Mouse (Mus musculus): ENCODE measurements around the gene Mrps11. TPM values are rescaled to one million over a fixed set of nuclear protein-coding genes. Genes with fewer than 3 reads are reported as not detected.

Mrps11 gene
- polyA plus RNA-seq, 1 experiment: 32.2 TPM

- Histone ChIP-seq H3K4me3 (ENCODE audit: insufficient read depth, low read length) (no peak overlapping the region), H3K27ac (ENCODE audit: insufficient read depth, low read length) (no peak overlapping the region), H3K4me1 (ENCODE audit: control insufficient read depth, insufficient read depth, low read length) (no peaks in the 10 kb centered on the region)
- TF ChIP-seq POLR2A (IDR thresholded peaks at IDR 0.05; ENCODE audit: low read depth, low read length) (no peak), CTCF (IDR thresholded peaks at IDR 0.05; ENCODE audit: borderline replicate concordance, insufficient read depth, low read length) (peak; percentile 58; the same call in 1 of the 2 replicates)
Observed at GRCm38 (mm10) chr7:78791359-78792222, 8.7 kb downstream of the Mrps11 start.

GRCm38 (mm10) chr7:78793895-78794570, 11.1 kb downstream of the Mrps11 start:
- H3K27ac ChIP-seq (ENCODE audit: insufficient read depth, low read length): no peak overlapping the region
- no peak for TF ChIP-seq POLR2A (IDR thresholded peaks at IDR 0.05; ENCODE audit: low read depth, low read length)
- no peak for TF ChIP-seq CTCF (IDR thresholded peaks at IDR 0.05; ENCODE audit: borderline replicate concordance, insufficient read depth, low read length)
- H3K4me3 ChIP-seq (ENCODE audit: insufficient read depth, low read length): no peak overlapping the region
- no peaks in the 10 kb centered on the region for H3K4me1 ChIP-seq (ENCODE audit: control insufficient read depth, insufficient read depth, low read length)

- Histone ChIP-seq H3K27ac (ENCODE audit: insufficient read depth, low read length) (no peak overlapping the region), H3K4me3 (ENCODE audit: insufficient read depth, low read length) (no peak overlapping the region), H3K4me1 (ENCODE audit: control insufficient read depth, insufficient read depth, low read length) (no peaks in the 10 kb centered on the region)
- TF ChIP-seq CTCF (IDR thresholded peaks at IDR 0.05; ENCODE audit: borderline replicate concordance, insufficient read depth, low read length) (no peak), POLR2A (IDR thresholded peaks at IDR 0.05; ENCODE audit: low read depth, low read length) (no peak)
Observed at GRCm38 (mm10) chr7:78794571-78795092, 11.7 kb downstream of the Mrps11 start.

DNA sequence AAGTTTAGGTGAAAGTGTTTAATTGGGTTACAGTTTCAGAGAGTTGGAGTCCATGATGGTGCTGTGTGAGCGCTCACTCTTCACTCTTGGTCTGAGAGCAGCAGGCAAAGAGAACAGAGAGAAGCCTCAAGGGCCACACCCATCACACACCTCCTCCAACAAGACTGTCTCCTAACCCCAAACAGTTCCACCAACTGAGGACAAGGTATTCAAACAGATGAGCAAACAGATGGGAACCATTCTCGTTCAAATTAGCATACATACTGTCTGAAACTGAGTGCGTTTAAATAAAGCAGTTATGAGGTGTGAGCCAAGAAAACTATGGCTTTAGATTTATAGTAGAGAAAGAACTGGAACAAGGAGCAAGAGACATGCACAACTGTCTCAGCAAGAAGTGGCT, 13.7 kb downstream of the Mrps11 start:
- no peak overlapping the region for H3K27ac ChIP-seq (ENCODE audit: insufficient read depth, low read length)
- TF ChIP-seq POLR2A (IDR thresholded peaks at IDR 0.05; ENCODE audit: low read depth, low read length) (no peak), CTCF (IDR thresholded peaks at IDR 0.05; ENCODE audit: borderline replicate concordance, insufficient read depth, low read length) (no peak)
- no peaks in the 10 kb centered on the region for H3K4me1 ChIP-seq (ENCODE audit: control insufficient read depth, insufficient read depth, low read length)
- H3K4me3 ChIP-seq (ENCODE audit: insufficient read depth, low read length): no peak overlapping the region

DNA sequence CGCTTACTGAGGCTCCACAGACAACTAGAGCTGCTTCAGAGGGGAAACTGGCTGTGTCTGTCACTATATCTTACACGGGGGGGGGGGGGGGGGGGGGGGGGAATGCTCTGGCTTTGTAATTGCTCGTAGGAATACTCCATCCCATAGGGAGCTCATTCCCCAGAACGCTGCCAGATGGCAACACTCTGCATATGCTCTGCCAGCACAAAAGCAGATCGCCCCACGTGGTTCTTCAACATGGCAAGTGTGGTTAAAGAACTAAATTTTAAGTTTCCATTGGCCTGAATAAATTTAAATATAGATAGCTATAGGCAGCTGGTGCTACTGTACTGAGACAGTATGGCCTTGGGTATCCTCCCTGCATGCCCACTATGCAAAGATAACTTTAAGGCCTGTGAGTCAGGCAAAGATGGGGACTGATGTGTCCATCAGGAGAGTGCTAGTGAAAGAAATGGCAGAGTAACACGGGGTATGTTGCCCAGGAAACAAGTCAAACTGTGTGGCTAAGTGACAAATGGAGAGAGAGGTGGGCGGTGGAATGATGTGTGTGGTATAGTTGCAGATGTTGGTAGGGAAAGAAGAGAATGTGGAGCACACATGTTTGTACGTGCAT, 15.0 kb downstream of the Mrps11 start:
- Histone ChIP-seq H3K4me1 (ENCODE audit: control insufficient read depth, insufficient read depth, low read length) (no peaks in the 10 kb centered on the region), H3K4me3 (ENCODE audit: insufficient read depth, low read length) (no peak overlapping the region), H3K27ac (ENCODE audit: insufficient read depth, low read length) (no peak overlapping the region)
- TF ChIP-seq CTCF (IDR thresholded peaks at IDR 0.05; ENCODE audit: borderline replicate concordance, insufficient read depth, low read length) (no peak), POLR2A (IDR thresholded peaks at IDR 0.05; ENCODE audit: low read depth, low read length) (no peak)

DNA sequence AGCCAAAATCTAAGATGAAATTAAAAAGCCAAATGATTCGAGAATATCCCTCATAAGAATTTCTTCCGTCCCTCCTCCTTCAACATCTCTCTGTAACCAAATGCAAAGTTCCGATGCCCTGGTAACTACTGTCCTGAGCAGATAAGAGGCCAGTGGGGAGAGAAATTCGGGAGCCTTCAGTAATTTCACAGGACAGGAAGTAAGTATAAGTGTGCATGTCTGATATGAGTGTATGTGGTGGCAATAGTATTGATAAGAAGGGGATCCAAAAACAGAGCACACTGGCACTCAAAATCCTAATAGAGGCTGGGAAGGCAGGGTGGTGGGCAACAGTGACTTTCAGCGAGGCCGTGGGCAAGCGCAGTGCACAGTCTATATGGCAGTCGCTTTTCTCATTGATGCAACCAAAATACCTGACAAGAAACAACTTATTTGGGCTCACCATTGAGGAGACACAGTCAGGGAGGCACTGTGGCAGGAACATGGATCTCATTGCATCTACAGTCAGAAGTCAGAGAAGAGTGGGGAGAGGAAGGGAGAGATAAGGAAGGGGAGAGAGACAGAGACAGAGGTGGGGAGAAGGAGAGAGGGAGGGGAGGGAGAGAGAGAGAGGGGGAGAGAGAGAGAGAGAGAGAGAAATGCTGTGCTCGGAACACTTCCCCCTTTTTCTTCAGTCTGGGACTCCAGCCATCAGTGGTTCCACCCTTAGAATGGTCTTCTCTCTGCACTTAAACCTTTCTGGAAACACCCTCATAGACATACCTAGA, 17.0 kb downstream of the Mrps11 start:
- TF ChIP-seq POLR2A (IDR thresholded peaks at IDR 0.05; ENCODE audit: low read depth, low read length) (no peak), CTCF (IDR thresholded peaks at IDR 0.05; ENCODE audit: borderline replicate concordance, insufficient read depth, low read length) (no peak)
- H3K4me1 ChIP-seq (ENCODE audit: control insufficient read depth, insufficient read depth, low read length): no peaks in the 10 kb centered on the region
- no peak overlapping the region for H3K4me3 ChIP-seq (ENCODE audit: insufficient read depth, low read length)
- no peak overlapping the region for H3K27ac ChIP-seq (ENCODE audit: insufficient read depth, low read length)

- Histone ChIP-seq H3K4me1 (ENCODE audit: control insufficient read depth, insufficient read depth, low read length) (no peaks in the 10 kb centered on the region), H3K27ac (ENCODE audit: insufficient read depth, low read length) (no peak overlapping the region), H3K4me3 (ENCODE audit: insufficient read depth, low read length) (no peak overlapping the region)
- TF ChIP-seq CTCF (IDR thresholded peaks at IDR 0.05; ENCODE audit: borderline replicate concordance, insufficient read depth, low read length) (no peak), POLR2A (IDR thresholded peaks at IDR 0.05; ENCODE audit: low read depth, low read length) (no peak)
Observed at GRCm38 (mm10) chr7:78803841-78804240, 20.9 kb downstream of the Mrps11 start.

- H3K27ac ChIP-seq (ENCODE audit: insufficient read depth, low read length): no peak overlapping the region
Observed at GRCm38 (mm10) chr7:78807192-78807591, 24.3 kb downstream of the Mrps11 start.

GRCm38 (mm10) chr7:78813791-78814190, 30.9 kb downstream of the Mrps11 start:
- Histone ChIP-seq H3K4me3 (ENCODE audit: insufficient read depth, low read length) (no peak overlapping the region), H3K27ac (ENCODE audit: insufficient read depth, low read length) (no peak overlapping the region), H3K4me1 (ENCODE audit: control insufficient read depth, insufficient read depth, low read length) (no peaks in the 10 kb centered on the region)
- TF ChIP-seq POLR2A (IDR thresholded peaks at IDR 0.05; ENCODE audit: low read depth, low read length): no peak
- no peak for TF ChIP-seq CTCF (IDR thresholded peaks at IDR 0.05; ENCODE audit: borderline replicate concordance, insufficient read depth, low read length)

More at GRCm38 (mm10) chr7:78807192-78807591, 24.3 kb downstream of the Mrps11 start:
- no peaks in the 10 kb centered on the region for H3K4me1 ChIP-seq (ENCODE audit: control insufficient read depth, insufficient read depth, low read length)
- TF ChIP-seq CTCF (IDR thresholded peaks at IDR 0.05; ENCODE audit: borderline replicate concordance, insufficient read depth, low read length): no peak
- no peak overlapping the region for H3K4me3 ChIP-seq (ENCODE audit: insufficient read depth, low read length)

Data from embryonic fibroblast, embryonic 13.5 days (primary cell).